Mouse (Mus musculus) liver, adult 2 months (tissue): ENCODE results near the gene Defb26.

ENCODE experiments used
- CTCF ChIP-seq: fragments of 200-500 bp; IDR thresholded peaks from 2 replicates; pipeline ENCODE4 v1.5.1; 2011; ENCODE audit warnings: low read depth, low read length, control low read depth
- POLR2A ChIP-seq: fragments of 200-500 bp; IDR thresholded peaks from 2 replicates; pipeline ENCODE4 v1.6.1; 2011; ENCODE audit warnings: low read length, control low read depth; ENCODE audit not compliant: insufficient read depth; ENCODE audit errors: extremely low read depth

- TF ChIP-seq CTCF: 0 out of 2 replicates have a peak, but pooled peaks have one; percentile 26
- no peak for TF ChIP-seq POLR2A
Observed at GRCm38 (mm10) chr2:152539944-152540710, 28.6 kb upstream of the Defb26 start, which contains the start of gene Defb29.
